Mouse (Mus musculus) liver (tissue): ENCODE data around the gene Nudt22.

Experiments
- DNase-seq: peaks from one replicate; pipeline ENCODE4 v3.0.0-alpha.2; 2020; ENCODE audit warnings: mixed read lengths

Gene Nudt22

DNA sequence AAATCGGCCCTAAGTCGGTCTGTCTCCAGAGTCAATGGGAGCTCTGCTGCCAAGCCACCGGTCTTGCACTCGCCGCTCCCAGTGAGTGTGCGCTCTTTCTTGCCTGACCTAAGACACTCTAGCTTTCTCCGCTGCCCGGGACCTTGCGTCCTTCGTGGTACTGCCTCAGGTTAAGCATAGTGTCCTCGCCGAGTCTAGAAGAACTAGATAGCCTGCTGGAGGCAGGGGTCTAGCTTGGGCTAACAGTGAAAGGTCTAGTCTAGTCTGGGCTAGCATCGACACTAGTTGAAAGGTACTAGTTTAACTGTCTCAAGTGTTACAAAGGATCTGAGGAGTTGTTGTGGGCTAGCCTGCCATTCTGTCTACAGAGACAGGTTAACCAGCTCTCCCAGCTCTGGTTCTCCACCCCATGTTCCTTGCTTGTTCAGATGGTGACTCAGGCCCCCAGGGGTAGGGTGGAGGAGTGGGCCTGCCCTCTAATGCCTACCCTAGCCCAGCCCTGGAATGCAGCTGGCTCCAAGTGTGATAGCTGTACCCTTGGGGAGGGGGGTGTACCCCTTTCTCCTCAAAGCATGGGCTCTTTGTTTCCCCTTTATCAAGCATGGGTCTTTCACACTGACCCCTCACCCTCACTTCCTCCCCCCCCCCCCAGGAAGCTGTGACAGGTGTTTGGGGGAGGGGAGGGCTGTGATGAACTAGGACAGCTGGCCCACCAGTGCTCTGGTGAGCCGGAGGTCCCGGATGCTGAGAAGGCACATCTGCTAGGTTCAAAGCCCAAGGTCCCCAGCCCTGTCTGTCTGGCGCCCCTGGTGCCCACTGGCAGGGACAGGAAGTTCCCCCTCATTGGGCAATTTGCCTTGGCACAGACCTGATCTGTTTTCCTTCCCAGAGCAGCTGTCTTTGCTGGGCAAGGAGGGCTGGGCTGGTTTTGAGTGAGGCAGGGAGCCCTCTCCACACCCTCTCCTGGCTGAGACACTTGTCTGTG is 20.1 kb downstream of the Nudt22 start, which contains the start of gene Plcb3:
Gene Plcb3, minus strand, starts transcription at position 934 of the 985 bp plus-strand sequence.
- peak; percentile 50 for DNase-seq

DNA sequence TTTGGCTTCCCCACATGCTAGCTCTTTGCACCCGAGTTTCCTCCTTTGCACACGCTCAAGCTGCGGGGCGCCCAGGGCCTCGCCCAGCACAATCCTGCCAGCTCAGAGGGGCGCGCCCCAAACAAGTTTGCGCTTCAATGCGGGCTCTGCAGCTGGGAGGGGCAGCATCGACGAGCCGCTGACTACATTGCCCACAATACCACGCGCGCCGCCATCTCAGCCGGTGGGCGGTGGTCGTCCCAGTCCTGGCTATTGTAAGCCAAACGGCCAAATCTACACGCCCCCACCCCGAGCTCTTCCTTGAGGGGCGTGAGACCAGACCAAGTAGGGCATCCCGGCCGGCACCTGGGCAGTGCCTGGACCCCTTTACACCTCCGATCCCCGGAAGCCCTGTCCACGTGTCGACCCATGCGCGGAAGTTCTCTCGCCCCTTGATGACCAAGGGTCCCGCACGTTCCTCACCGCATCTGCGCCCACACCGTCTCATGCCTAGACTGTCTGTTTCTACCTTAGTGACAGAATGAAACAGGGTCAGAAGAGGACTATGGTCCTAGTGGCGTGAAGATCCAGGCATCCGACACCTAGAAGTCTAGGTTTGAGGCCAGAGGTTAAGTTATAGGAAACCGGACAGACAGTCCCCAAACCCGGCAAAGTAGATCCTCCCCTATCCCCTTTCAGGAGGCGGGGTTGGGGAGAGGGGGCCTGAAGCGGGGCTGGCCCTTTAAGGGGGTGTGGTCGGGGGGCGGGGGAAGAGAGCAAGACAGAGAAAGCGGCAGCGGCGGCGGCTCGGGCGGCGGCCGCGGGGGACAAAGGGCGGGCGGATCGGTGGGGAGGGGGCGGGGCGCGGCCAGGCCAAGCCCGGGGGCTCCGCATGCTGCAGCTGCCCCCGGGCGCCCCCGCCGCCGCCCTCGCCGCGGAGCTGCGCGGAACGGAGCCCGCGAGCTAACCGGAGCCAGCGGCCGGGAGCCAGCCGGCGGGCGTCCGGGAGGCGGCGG is 21.4 kb downstream of the Nudt22 start, which contains the start of gene Ppp1r14b:
Gene Ppp1r14b, plus strand, starts transcription at position 758 of the 995 bp plus-strand sequence.
- DNase-seq, result peak; percentile 90

GRCm38 (mm10) chr19:6973581-6974190 is 22.2 kb downstream of the Nudt22 start:
- no peak for DNase-seq

DNA sequence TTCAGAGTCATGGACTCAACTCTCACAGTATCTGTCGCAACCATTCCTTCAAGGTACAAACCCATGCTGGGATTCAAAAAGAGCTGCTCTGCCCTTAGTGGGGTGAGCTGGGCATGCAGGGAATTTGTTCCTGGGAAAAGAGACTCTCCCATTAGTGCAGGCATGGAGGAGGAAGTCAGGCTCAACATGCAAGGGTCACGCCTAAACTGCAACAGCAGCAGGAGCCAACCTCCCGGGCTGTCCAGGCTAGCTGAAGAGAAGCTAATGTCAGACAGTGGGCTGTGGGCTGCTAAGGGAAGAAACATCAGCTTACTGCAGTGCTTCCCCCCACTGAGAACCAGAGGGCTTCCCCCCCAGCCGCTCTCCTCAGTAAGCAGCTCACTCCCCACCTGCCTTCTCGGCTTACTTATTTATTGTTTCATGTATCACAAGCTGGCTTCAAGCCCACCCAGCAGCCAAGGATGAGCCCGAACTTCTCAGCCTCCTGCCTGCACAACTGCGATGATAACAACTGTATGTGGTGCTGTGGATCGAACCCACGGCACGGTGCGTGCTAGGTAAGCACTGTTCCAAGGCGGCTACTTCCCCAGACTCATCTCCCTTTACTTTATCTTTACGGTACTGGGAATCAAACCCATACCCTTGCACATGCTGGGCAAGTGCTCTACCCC is 23.5 kb downstream of the Nudt22 start:
- DNase-seq, result no peak

DNA sequence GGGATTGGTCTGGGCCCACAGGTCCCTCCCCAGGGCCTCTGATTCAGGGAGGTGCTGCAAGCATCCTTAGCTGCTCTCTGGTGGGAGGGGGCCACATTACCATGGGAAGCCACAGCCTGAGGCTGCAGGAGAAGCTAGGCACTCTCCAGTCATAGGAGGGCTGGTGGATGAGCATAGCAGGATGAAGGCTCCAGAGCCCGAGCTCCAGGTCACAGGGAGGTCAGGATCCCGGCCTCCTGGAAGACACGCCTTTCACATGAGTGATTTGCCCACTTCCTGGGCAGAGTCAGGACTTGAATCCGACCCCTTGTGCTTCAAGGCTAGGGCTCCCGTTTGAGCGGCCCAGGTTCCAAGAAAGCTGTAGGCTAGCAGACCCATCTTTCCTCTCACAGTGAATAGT is 24.3 kb downstream of the Nudt22 start:
- no peak for DNase-seq

DNA sequence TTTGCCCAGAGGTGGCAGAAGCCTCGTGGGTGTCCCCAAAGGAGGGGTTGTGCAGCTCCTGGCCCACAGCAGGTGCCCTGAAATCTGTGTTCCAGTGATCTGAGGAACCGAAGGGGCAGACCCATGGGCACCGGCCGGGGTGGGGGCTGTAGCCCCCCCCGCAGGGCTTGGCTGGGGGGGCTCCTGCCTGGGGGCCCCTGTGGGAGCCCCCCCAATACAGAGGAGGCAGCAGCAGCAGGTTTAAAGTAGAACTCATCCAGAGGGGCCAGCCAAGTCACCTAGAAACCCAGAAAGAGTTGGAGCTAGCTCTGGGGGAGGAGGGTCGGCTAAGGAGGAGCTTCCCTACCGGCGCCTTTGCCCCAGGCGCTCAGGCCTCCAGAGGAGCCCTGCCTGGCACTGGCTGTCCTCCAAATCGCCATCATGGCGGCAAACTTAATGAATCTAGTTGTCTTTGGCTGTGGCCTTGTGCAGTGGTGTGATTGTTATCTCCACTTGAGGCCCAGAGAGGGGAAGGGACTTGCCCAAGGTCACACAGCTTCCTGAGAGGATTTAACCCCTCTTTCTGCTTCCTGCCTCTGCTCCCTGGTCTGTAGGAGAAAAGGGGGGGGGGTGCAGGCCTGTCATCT is 25.3 kb downstream of the Nudt22 start:
- no peak for DNase-seq

- peak; percentile 90 for DNase-seq
These were observed 26.1 kb downstream of the Nudt22 start for GRCm38 (mm10) chr19:6969665-6970381.

- no peak for DNase-seq
These were observed 26.6 kb downstream of the Nudt22 start for GRCm38 (mm10) chr19:6969291-6969664.

DNA sequence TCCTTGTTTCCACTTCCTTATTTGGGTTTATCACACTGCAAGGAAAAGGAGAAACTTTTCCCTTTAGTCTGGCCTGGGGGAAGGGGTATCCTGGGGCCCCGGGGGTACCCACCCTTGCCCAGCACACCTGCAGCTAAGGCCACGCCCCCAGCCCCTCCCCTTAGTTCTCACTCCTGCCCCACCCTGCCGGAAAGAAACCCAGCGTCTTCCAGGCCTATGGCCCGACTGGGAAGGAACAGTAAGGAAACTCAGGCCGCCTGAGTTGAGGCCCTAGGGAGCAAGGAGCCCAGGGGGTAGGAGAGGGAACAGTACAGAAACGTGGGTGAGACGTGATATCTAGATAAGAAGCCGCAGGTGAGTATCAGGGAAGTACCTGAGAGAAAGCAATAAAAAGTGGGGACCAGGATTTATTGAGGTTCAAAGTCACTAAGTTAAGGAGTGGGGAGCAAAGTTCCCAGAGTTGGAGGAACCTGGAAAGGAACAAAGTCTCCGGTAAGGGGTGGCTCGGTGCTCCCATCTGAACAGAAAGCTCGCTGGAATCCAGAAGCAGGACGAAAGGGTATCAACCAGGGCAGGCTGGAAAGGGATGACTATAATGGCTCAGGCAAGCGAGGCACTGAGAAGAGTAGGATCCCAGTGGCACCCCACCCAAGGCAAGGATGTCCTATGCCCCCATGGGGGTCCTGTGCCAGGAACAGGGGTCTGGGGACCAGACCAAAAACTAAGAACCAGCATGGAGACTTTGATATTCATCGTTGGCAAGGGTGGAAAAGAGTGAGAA is 27.2 kb downstream of the Nudt22 start:
- DNase-seq, result peak; percentile 47

DNA sequence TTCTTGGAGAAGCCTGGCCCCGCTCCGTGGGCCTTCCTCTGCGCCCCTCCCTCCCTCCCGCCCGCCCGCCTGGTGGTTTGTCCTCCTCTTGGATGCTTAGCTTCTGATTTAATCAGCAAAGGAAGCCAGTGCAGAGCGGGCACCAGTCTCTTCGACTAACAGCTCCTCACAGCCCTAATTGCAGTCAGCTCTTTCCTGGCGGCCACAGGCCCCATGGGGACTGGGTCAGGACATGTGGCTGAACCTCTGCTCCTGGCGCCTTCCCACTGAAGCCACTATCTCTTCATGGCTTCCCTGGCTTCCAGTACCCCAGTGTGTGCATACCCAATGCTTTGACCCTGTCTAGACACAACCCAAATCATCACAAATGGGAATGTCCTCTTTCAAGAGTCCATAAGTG is 39.5 kb downstream of the Nudt22 start:
- no peak for DNase-seq

DNA sequence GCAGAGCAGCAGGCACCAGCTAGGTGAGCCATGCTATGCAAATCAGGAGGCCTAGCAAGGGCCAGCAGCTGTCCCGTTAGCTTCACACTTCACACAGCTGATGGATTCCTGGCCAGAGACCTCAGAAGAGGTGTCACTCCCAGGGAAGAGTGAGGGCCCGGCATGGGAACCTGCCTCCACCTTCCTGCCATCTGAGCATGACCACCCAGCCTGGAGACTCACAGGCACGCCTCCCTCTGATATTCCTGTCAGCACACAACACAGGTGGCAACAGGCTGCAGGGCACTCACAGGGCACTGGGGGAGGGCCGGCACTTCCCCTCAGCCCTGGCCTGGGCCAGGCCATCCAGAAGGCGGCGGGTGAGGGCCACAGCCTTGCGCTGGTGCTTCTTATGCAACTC is 40.5 kb downstream of the Nudt22 start:
- DNase-seq, result no peak

DNA sequence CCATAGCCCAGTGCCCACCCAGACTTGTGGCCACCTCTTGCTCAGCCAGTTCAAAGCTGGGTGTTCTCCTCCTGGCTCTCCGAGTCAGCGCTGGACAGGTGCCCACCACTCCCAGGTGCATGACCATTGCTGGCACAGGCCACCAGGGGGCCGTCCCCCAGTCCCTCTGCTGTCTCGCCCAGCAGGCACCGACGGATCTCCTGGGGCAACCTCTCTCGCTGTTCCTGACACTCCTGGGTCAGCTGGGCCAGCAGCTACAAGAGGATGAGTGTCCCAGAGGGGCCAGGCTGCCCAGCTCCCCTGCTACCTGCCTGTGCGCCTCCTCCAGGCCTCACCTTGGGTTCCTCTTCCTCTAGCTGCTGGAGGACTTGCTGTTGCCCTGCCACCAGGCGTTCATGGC is 41.9 kb downstream of the Nudt22 start:
- DNase-seq, result no peak

DNA sequence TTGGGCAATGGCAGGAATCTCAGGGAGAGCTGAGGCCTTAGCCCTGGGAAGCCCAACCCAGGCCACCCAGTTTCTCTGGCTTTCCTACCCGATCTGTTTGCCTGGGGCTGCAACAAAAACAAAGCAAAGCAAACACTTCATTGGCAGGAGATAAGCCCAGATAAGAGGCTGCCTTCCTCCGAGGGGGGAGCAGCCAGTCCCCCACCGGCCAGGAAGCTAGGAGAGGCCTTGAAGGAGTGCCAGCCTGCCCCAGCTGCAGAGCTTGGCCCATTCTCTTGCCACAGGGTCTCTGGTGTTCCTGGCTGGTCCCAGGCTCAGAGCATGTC is 43.2 kb downstream of the Nudt22 start:
- peak; percentile 41 for DNase-seq

- peak; percentile 70 for DNase-seq
These were observed 43.8 kb downstream of the Nudt22 start for GRCm38 (mm10) chr19:6951994-6952711.

DNA sequence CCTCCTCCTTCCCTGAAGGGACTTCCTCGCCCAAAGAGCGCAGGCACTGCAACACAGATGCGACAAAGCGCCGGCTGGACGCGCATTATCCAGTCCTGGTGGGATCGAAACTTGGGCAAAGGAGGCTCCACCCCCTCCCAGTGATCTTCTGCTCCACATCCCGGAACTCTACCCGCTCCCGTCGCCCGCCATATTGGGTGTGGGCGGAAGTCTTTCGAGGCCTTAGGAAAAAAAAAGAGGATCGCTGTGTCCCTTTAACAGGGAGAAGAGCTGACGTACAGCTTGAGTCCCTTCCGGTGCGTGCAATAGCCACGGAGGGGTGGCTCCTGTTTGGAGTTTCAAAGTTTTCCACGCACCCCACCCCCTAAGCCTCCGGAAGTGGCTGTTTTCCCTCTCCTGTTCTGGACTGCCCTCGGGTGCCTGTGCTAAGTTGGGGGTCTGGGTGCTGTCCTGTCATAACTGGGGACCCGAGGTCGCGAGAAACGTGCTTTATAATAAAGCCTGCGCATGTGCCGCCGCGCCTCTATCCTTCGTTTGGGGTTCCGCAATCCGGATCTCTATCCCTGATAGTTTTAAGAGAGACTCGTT is 44.4 kb downstream of the Nudt22 start:
- peak; percentile 90 for DNase-seq

GRCm38 (mm10) chr19:6950613-6951153 is 45.2 kb downstream of the Nudt22 start:
- peak; percentile 64 for DNase-seq

- no peak for DNase-seq
These were observed 46.0 kb downstream of the Nudt22 start for GRCm38 (mm10) chr19:6949951-6950350.

GRCm38 (mm10) chr19:6949532-6949931 is 46.4 kb downstream of the Nudt22 start:
- DNase-seq, result no peak

- no peak for DNase-seq
These were observed 47.7 kb downstream of the Nudt22 start for GRCm38 (mm10) chr19:6948186-6948585.
